Mouse (Mus musculus) kidney, embryonic 14.5 days (tissue): ENCODE data around the gene F11. TPM values are rescaled to one million over a fixed set of nuclear protein-coding genes. Genes with fewer than 3 reads are reported as not detected.

Experiments
- ATAC-seq: fragments of 200-750 bp; cut with Nextera tagmentation; 2 replicates; pipeline ENCODE4 v1.8.0; 2017; ENCODE audit warnings: moderate number of reproducible peaks, mild to moderate bottlenecking, moderate TSS enrichment, moderate library complexity; ENCODE audit not compliant: low FRiP score, low TSS enrichment
- H3K27ac ChIP-seq: fragments of 300-500 bp; sonication (generic); 2 replicates; pipeline ENCODE4 v1.5.1; 2014; ENCODE audit warnings: low read depth, mild to moderate bottlenecking, low read length, moderate library complexity, mixed read lengths
- H3K27me3 ChIP-seq: fragments of 300-500 bp; sonication (generic); 2 replicates; pipeline ENCODE4 v1.6.1; 2014; ENCODE audit warnings: mild to moderate bottlenecking, low read length; ENCODE audit not compliant: control insufficient read depth, insufficient read depth
- H3K36me3 ChIP-seq: fragments of 300-500 bp; sonication (generic); 2 replicates; pipeline ENCODE4 v1.6.1; 2014; ENCODE audit warnings: low read length, mixed read lengths; ENCODE audit not compliant: control insufficient read depth, insufficient read depth
- H3K4me1 ChIP-seq: fragments of 300-500 bp; sonication (generic); 2 replicates; pipeline ENCODE4 v1.6.1; 2014; ENCODE audit warnings: low read length, mixed read lengths; ENCODE audit not compliant: control insufficient read depth, insufficient read depth
- H3K4me2 ChIP-seq: fragments of 300-500 bp; sonication (generic); replicated peaks from 2 replicates; pipeline ENCODE4 v1.6.1; 2014; ENCODE audit warnings: low read depth, mild to moderate bottlenecking, low read length
- H3K4me3 ChIP-seq: fragments of 300-500 bp; sonication (generic); 2 replicates; pipeline ENCODE4 v1.5.1; 2014; ENCODE audit warnings: mild to moderate bottlenecking, low read length
- H3K9ac ChIP-seq: fragments of 300-500 bp; sonication (generic); 2 replicates; pipeline ENCODE4 v1.6.1; 2014; ENCODE audit warnings: low read depth, mild to moderate bottlenecking, low read length, moderate library complexity
- H3K9me3 ChIP-seq: fragments of 300-500 bp; sonication (generic); 2 replicates; pipeline ENCODE4 v1.6.1; 2016; ENCODE audit warnings: low read length; ENCODE audit not compliant: control insufficient read depth
- WGBS: fragments of 180-500 bp; shearing (Covaris S2); extraction: QIAGEN DNeasy Blood & Tissue Kit; methylation state at CpG from one replicate; pipeline ENCODE4 v1.1.7; 2014; 5-methylcytosine and 5-hydroxymethylcytosine counted together
- polyA plus RNA-seq: library from polyadenylated mRNA; unstranded; fragments of >200 nt; fragmentation: Nextera tagmentation; extraction: Ambion mirVana; gene quantifications from 2 replicates; pipeline ENCODE4 v1.2.1, GENCODE M21; 2014

Gene F11
- polyA plus RNA-seq, 1 experiment from 2014 or later = not detected

DNA sequence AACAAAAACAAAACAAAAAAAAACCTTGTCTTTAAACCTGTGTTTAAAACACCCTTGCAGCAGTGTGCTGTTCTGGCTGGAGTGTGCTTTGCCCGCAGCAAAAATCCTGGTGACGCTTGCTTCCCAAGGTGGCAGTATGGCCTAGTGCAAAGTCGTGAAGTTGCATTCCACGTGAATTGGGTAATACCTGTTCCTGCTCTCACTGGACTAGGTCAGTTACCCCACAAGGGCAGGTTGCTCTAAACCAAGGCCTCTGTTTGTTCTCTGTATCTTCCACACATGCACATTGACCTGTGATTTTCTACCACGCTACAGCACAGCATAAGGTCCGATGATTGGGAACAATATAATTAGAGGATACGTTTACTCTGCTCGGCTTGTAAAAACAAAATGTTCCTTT lies 19.8 kb upstream of the F11 start:
- ATAC-seq = no peak
- no peaks in the 10 kb centered on the region for H3K9me3 ChIP-seq
- H3K9ac ChIP-seq = no peak overlapping the region
- H3K4me3 ChIP-seq = no peak overlapping the region
- no peaks in the 10 kb centered on the region for H3K27me3 ChIP-seq
- no peaks in the 10 kb centered on the region for H3K4me1 ChIP-seq
- no peaks in the 10 kb centered on the region for H3K36me3 ChIP-seq
- 76% methylated on average over 8 of the region's 8 CpGs for WGBS
- no peak overlapping the region for H3K4me2 ChIP-seq
- H3K27ac ChIP-seq = no peak overlapping the region

- ATAC-seq = no peak
- Histone ChIP-seq H3K36me3 (no peaks in the 10 kb centered on the region), H3K4me1 (no peaks in the 10 kb centered on the region), H3K4me3 (no peak overlapping the region), H3K4me2 (no peak overlapping the region), H3K9me3 (no peaks in the 10 kb centered on the region), H3K27ac (no peak overlapping the region), H3K9ac (no peak overlapping the region), H3K27me3 (no peaks in the 10 kb centered on the region)
- 65% methylated on average over 3 of the region's 3 CpGs for WGBS
These were observed 15.6 kb upstream of the F11 start for GRCm38 (mm10) chr8:45277453-45277852.

DNA sequence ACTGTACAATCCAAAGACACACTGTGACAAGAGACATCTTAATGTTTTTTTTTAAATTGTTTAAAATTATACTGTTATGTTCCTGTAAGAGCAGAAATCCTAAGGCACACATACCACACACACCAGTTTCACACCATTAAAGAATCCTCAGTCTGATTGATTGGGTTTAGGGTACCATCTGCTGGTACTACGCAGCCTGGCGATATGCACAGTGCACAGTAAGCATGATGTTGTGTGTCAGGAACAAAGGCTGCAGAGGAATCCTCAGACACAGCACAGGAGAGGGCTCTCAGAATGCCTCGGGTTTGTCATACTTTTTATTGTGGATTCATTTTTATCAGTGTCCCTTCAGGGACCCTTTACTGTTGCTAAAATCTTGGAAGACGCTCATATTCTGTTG lies 12.5 kb upstream of the F11 start:
- ATAC-seq = no peak
- Histone ChIP-seq H3K4me3 (no peak overlapping the region), H3K36me3 (no peaks in the 10 kb centered on the region), H3K4me2 (no peak overlapping the region), H3K27ac (no peak overlapping the region), H3K4me1 (no peaks in the 10 kb centered on the region), H3K9me3 (no peaks in the 10 kb centered on the region), H3K9ac (no peak overlapping the region), H3K27me3 (no peaks in the 10 kb centered on the region)
- 85% methylated on average over 4 of the region's 4 CpGs for WGBS

GRCm38 (mm10) chr8:45269056-45269455 lies 7.2 kb upstream of the F11 start:
- Histone ChIP-seq H3K27ac (no peak overlapping the region), H3K4me2 (no peak overlapping the region), H3K9me3 (no peaks in the 10 kb centered on the region), H3K27me3 (no peaks in the 10 kb centered on the region), H3K4me3 (no peak overlapping the region), H3K36me3 (no peaks in the 10 kb centered on the region), H3K9ac (no peak overlapping the region), H3K4me1 (no peaks in the 10 kb centered on the region)
- ATAC-seq = no peak

- no peaks in the 10 kb centered on the region for H3K27me3 ChIP-seq
- H3K36me3 ChIP-seq = no peaks in the 10 kb centered on the region
- no peak overlapping the region for H3K27ac ChIP-seq
- no peak for ATAC-seq
- no peak overlapping the region for H3K9ac ChIP-seq
- no peaks in the 10 kb centered on the region for H3K9me3 ChIP-seq
- H3K4me1 ChIP-seq = no peaks in the 10 kb centered on the region
- H3K4me2 ChIP-seq = no peak overlapping the region
- no peak overlapping the region for H3K4me3 ChIP-seq
These were observed 6.7 kb upstream of the F11 start for GRCm38 (mm10) chr8:45268485-45268884.

GRCm38 (mm10) chr8:45267611-45268391 lies 6.0 kb upstream of the F11 start:
- no peak overlapping the region for H3K4me3 ChIP-seq
- H3K9ac ChIP-seq = no peak overlapping the region
- H3K27ac ChIP-seq = no peak overlapping the region
- no peaks in the 10 kb centered on the region for H3K9me3 ChIP-seq
- no peak overlapping the region for H3K4me2 ChIP-seq
- no peaks in the 10 kb centered on the region for H3K36me3 ChIP-seq
- H3K4me1 ChIP-seq = no peaks in the 10 kb centered on the region
- no peak for ATAC-seq
- 71% methylated on average over 4 of the region's 4 CpGs for WGBS
- no peaks in the 10 kb centered on the region for H3K27me3 ChIP-seq

DNA sequence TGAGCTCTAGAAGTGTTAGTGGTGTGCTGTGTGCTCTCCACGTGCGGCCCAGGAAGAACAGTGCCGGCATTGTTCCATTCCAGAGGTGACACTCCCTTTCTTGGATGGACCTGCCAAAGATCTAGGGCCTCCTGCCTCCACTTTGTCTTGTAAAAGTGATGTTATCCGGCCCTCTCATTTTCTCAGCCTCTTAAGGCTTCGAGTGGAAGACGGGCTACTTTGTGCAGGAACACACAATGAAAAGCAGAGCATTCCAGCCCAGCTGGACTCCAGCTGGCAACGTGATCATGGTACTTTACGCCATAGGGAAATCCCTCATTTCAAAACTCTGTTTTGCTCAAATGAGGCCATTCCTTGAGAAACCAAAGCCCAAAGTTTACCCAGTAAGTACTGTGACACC lies 5.2 kb upstream of the F11 start:
- 85% methylated on average over 8 of the region's 8 CpGs for WGBS
- Histone ChIP-seq H3K4me2 (no peak overlapping the region), H3K27me3 (no peaks in the 10 kb centered on the region), H3K36me3 (no peaks in the 10 kb centered on the region), H3K27ac (no peak overlapping the region), H3K4me3 (no peak overlapping the region), H3K9me3 (no peaks in the 10 kb centered on the region), H3K4me1 (no peaks in the 10 kb centered on the region), H3K9ac (no peak overlapping the region)
- ATAC-seq = no peak

GRCm38 (mm10) chr8:45264918-45265317 lies 3.1 kb upstream of the F11 start:
- no peak overlapping the region for H3K4me2 ChIP-seq
- ATAC-seq = no peak
- H3K36me3 ChIP-seq = no peaks in the 10 kb centered on the region
- no peak overlapping the region for H3K9ac ChIP-seq
- H3K27ac ChIP-seq = no peak overlapping the region
- no peaks in the 10 kb centered on the region for H3K27me3 ChIP-seq
- no peaks in the 10 kb centered on the region for H3K9me3 ChIP-seq
- no peaks in the 10 kb centered on the region for H3K4me1 ChIP-seq
- H3K4me3 ChIP-seq = no peak overlapping the region
- 82% methylated on average over 4 of the region's 4 CpGs for WGBS

DNA sequence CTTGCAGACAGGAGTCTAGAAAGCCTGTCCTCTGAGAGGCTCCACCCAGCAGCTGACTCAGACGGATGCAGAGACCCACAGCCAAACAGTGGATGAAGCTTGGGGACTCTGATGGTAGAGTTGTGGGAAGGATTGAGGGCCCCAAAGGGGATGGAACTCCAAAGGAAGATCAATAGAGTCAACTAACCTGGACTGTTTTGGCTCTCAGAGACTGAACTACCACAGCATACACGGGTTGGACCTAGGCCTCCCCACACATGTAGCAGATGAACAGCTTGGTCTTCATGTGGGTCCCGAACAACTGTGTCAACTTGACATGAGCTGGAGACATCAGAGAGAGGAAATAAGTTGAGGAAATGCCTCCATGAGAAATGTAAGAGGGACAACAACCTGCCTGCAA lies 1.0 kb upstream of the F11 start:
- no peaks in the 10 kb centered on the region for H3K27me3 ChIP-seq
- H3K4me2 ChIP-seq = no peak overlapping the region
- H3K4me1 ChIP-seq = no peaks in the 10 kb centered on the region
- H3K27ac ChIP-seq = no peak overlapping the region
- no peaks in the 10 kb centered on the region for H3K9me3 ChIP-seq
- no peak overlapping the region for H3K9ac ChIP-seq
- WGBS = 89% methylated on average over 3 of the region's 3 CpGs
- no peak overlapping the region for H3K4me3 ChIP-seq
- H3K36me3 ChIP-seq = no peaks in the 10 kb centered on the region
- ATAC-seq = no peak
